Mouse (Mus musculus): ENCODE measurements around the gene Gm44965. TPM values are rescaled to one million over a fixed set of nuclear protein-coding genes. Genes with fewer than 3 reads are reported as not detected.

The Gm44965 gene
- polyA plus RNA-seq, 1 experiment from 2014 or later = not detected

GRCm38 (mm10) chr6:48665471-48665870 lies 71.7 kb downstream of the Gm44965 start:
- DNase-seq (ENCODE audit: low spot score) (no peak), ATAC-seq (replicated peaks; ENCODE audit: insufficient number of reproducible peaks, low FRiP score, low TSS enrichment, low read depth) (no peak)
- Histone ChIP-seq H3K36me3 (replicated peaks; ENCODE audit: control insufficient read depth, insufficient read depth, low read depth, low read length) (no peaks in the 10 kb centered on the region), H3K4me1 (ENCODE audit: control insufficient read depth, insufficient read depth, low read length) (no peaks in the 10 kb centered on the region), H3K9ac (replicated peaks; ENCODE audit: low read length) (no peak overlapping the region), H3K9me3 (replicated peaks; ENCODE audit: control insufficient read depth, low read length) (no peaks in the 10 kb centered on the region), H3K27me3 (ENCODE audit: control insufficient read depth, insufficient read depth, low read length) (no peaks in the 10 kb centered on the region), H3K4me3 (ENCODE audit: low read depth, low read length) (no peak overlapping the region), H3K27ac (replicated peaks; ENCODE audit: low read depth, low read length) (no peak overlapping the region), H3K4me2 (ENCODE audit: low read depth, low read length) (no peak overlapping the region)
- WGBS = 92% methylated on average over 9 of the region's 9 CpGs

- no peak for DNase-seq (ENCODE audit: low spot score)
- Histone ChIP-seq H3K27me3 (ENCODE audit: control insufficient read depth, insufficient read depth, low read length) (no peaks in the 10 kb centered on the region), H3K4me1 (ENCODE audit: control insufficient read depth, insufficient read depth, low read length) (no peaks in the 10 kb centered on the region), H3K9ac (replicated peaks; ENCODE audit: low read length) (no peak overlapping the region), H3K36me3 (replicated peaks; ENCODE audit: control insufficient read depth, insufficient read depth, low read depth, low read length) (no peaks in the 10 kb centered on the region), H3K9me3 (replicated peaks; ENCODE audit: control insufficient read depth, low read length) (no peaks in the 10 kb centered on the region), H3K27ac (replicated peaks; ENCODE audit: low read depth, low read length) (no peak overlapping the region), H3K4me3 (ENCODE audit: low read depth, low read length) (no peak overlapping the region), H3K4me2 (ENCODE audit: low read depth, low read length) (no peak overlapping the region)
- ATAC-seq (replicated peaks; ENCODE audit: insufficient number of reproducible peaks, low FRiP score, low TSS enrichment, low read depth) = no peak
- WGBS = 52% methylated on average over 7 of the region's 7 CpGs
These were observed 72.4 kb downstream of the Gm44965 start for GRCm38 (mm10) chr6:48666159-48666586.

- ATAC-seq (replicated peaks; ENCODE audit: insufficient number of reproducible peaks, low FRiP score, low TSS enrichment, low read depth) (no peak), DNase-seq (ENCODE audit: low spot score) (no peak)
- no peaks in the 10 kb centered on the region for H3K9me3 ChIP-seq (replicated peaks; ENCODE audit: control insufficient read depth, low read length)
- H3K27me3 ChIP-seq (ENCODE audit: control insufficient read depth, insufficient read depth, low read length) = no peaks in the 10 kb centered on the region
- H3K27ac ChIP-seq (replicated peaks; ENCODE audit: low read depth, low read length) = no peak overlapping the region
- no peak overlapping the region for H3K4me2 ChIP-seq (ENCODE audit: low read depth, low read length)
- H3K4me1 ChIP-seq (ENCODE audit: control insufficient read depth, insufficient read depth, low read length) = no peaks in the 10 kb centered on the region
- no peak overlapping the region for H3K9ac ChIP-seq (replicated peaks; ENCODE audit: low read length)
- H3K36me3 ChIP-seq (replicated peaks; ENCODE audit: control insufficient read depth, insufficient read depth, low read depth, low read length) = no peaks in the 10 kb centered on the region
- H3K4me3 ChIP-seq (ENCODE audit: low read depth, low read length) = no peak overlapping the region
These were observed 74.3 kb downstream of the Gm44965 start for GRCm38 (mm10) chr6:48668022-48668421.

Other genes starting within 250 kb of the Gm44965 start
- 18.4 and 19.8 TPM in 2 replicates for gene Krba1, start 198.4 kb upstream of the Gm44965 start, polyA plus RNA-seq (2014; fragmentation: Nextera tagmentation; extraction: Ambion mirVana)
- gene Zfp467, start 148.1 kb upstream of the Gm44965 start, polyA plus RNA-seq (2014; fragmentation: Nextera tagmentation; extraction: Ambion mirVana) = 16.6 and 17.1 TPM in 2 replicates
- 0.33 and 0.36 TPM in 2 replicates for gene Sspo, start 145.7 kb upstream of the Gm44965 start, polyA plus RNA-seq (2014; fragmentation: Nextera tagmentation; extraction: Ambion mirVana)
- 18.9 and 22.3 TPM in 2 replicates for gene Atp6v0e2, start 56.3 kb upstream of the Gm44965 start, polyA plus RNA-seq (2014; fragmentation: Nextera tagmentation; extraction: Ambion mirVana)
- gene Lrrc61, start 39.1 kb upstream of the Gm44965 start, polyA plus RNA-seq (2014; fragmentation: Nextera tagmentation; extraction: Ambion mirVana) = 10.9 and 14.3 TPM in 2 replicates
- 3.8 and 4.3 TPM in 2 replicates for gene Rarres2, start 21.2 kb upstream of the Gm44965 start, polyA plus RNA-seq (2014; fragmentation: Nextera tagmentation; extraction: Ambion mirVana)
- not detected in 2 replicates for gene Gm45021, start 4.3 kb upstream of the Gm44965 start, polyA plus RNA-seq (2014; fragmentation: Nextera tagmentation; extraction: Ambion mirVana)
- gene Repin1, start 58 bp upstream of the Gm44965 start, polyA plus RNA-seq (2014; fragmentation: Nextera tagmentation; extraction: Ambion mirVana) = 33.5 and 34.2 TPM in 2 replicates
- gene Zfp775, start 8.1 kb downstream of the Gm44965 start, polyA plus RNA-seq (2014; fragmentation: Nextera tagmentation; extraction: Ambion mirVana) = 7.1 and 7.4 TPM in 2 replicates
- gene AI854703, start 32.8 kb downstream of the Gm44965 start, polyA plus RNA-seq (2014; fragmentation: Nextera tagmentation; extraction: Ambion mirVana) = 0.69 and 0.71 TPM in 2 replicates
- gene Gimap8, start 53.3 kb downstream of the Gm44965 start, polyA plus RNA-seq (2014; fragmentation: Nextera tagmentation; extraction: Ambion mirVana) = 0.20 and 0.25 TPM in 2 replicates
- 9.0 and 10.2 TPM in 2 replicates for gene Gimap9, start 82.2 kb downstream of the Gm44965 start, polyA plus RNA-seq (2014; fragmentation: Nextera tagmentation; extraction: Ambion mirVana)
- gene Gimap4, start 90.6 kb downstream of the Gm44965 start, polyA plus RNA-seq (2014; fragmentation: Nextera tagmentation; extraction: Ambion mirVana) = 9.6 and 10.2 TPM in 2 replicates
- gene Gimap6, start 114.3 kb downstream of the Gm44965 start, polyA plus RNA-seq (2014; fragmentation: Nextera tagmentation; extraction: Ambion mirVana) = 13.9 and 16.9 TPM in 2 replicates
- gene Gm28053, start 124.7 kb downstream of the Gm44965 start, polyA plus RNA-seq (2014; fragmentation: Nextera tagmentation; extraction: Ambion mirVana) = not detected in 2 replicates
- not detected in 2 replicates for gene Gimap7, start 124.7 kb downstream of the Gm44965 start, polyA plus RNA-seq (2014; fragmentation: Nextera tagmentation; extraction: Ambion mirVana)
- gene Gimap1, start 145.1 kb downstream of the Gm44965 start, polyA plus RNA-seq (2014; fragmentation: Nextera tagmentation; extraction: Ambion mirVana) = 5.5 and 5.6 TPM in 2 replicates
- 0.63 and 1.2 TPM in 2 replicates for gene Gimap5, start 152.3 kb downstream of the Gm44965 start, polyA plus RNA-seq (2014; fragmentation: Nextera tagmentation; extraction: Ambion mirVana)
- gene Gimap3, start 176.9 kb downstream of the Gm44965 start, polyA plus RNA-seq (2014; fragmentation: Nextera tagmentation; extraction: Ambion mirVana) = not detected in 2 replicates
- 30.4 and 32.7 TPM in 2 replicates for gene Tmem176a, start 247.0 kb downstream of the Gm44965 start, polyA plus RNA-seq (2014; fragmentation: Nextera tagmentation; extraction: Ambion mirVana)
- gene Tmem176b, start 247.6 kb downstream of the Gm44965 start, polyA plus RNA-seq (2014; fragmentation: Nextera tagmentation; extraction: Ambion mirVana) = 87.3 and 103 TPM in 2 replicates

Measured in embryonic facial prominence, embryonic 11.5 days (tissue).